Mouse (Mus musculus): ENCODE data around the gene Pik3c2a. TPM values are rescaled to one million over a fixed set of nuclear protein-coding genes. Genes with fewer than 3 reads are reported as not detected.
"Not testable (repeated sequence)": the region's sequence is repeated elsewhere in the genome, so short reads cannot be mapped to it uniquely, and the experiment has no call there.

Pik3c2a gene
- total RNA-seq, 2 experiments from 2014 or later = 25.6 to 26.2 TPM

DNA sequence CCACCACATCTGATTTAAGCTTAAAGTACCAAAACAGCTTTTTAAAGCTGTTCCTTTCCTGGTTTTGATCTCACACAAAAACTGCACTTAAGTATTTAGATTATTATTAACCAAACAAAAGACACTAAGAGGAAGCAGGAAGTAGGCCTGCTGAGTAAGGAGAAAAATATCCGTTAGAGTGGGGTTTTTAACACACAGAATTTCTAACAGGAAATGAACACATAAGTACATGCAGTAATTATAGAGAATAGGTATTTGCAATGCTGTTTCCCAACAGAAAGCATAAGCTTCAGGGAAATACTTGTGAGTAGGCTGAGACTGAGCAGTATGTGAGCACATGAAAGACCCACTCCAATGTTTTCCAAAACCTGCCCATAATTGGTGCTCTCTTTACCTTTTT, 33.8 kb downstream of the Pik3c2a start:
- DNase-seq (ENCODE audit: extremely low spot score in 1 of 2, low spot score in 1 of 2) = no peak

GRCm38 (mm10) chr7:116392329-116392728, 50.9 kb downstream of the Pik3c2a start:
- no peak for DNase-seq (ENCODE audit: extremely low spot score in 1 of 2, low spot score in 1 of 2)

GRCm38 (mm10) chr7:116387389-116387788, 55.9 kb downstream of the Pik3c2a start:
- not testable (repeated sequence) for DNase-seq (ENCODE audit: extremely low spot score in 1 of 2, low spot score in 1 of 2)

GRCm38 (mm10) chr7:116379181-116379580, 64.1 kb downstream of the Pik3c2a start:
- not testable (repeated sequence) for DNase-seq (ENCODE audit: extremely low spot score in 1 of 2, low spot score in 1 of 2)

DNA sequence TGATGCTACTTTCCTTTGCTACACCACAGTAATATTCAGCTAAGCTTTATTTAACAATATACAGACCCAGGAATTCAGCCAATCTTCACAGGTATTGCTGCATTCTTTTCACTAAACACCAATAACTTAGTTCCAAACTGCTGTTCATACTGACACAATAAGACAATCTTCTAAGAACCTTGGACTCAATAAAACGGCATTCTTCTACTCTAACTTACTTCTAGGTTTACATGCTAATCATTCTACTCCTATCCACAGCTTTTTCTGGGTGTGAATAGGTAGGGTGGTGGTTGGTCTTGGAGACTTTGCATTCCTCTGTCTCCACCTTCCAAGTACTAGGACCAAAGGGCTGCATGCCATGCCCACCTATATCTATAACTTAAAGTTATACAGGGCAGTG, 69.0 kb downstream of the Pik3c2a start:
- DNase-seq (ENCODE audit: extremely low spot score in 1 of 2, low spot score in 1 of 2) = no peak

GRCm38 (mm10) chr7:116336226-116336625, 107.0 kb downstream of the Pik3c2a start:
- DNase-seq (ENCODE audit: extremely low spot score in 1 of 2, low spot score in 1 of 2) = peak in 1 of 2 experiments; percentile 59

GRCm38 (mm10) chr7:116335133-116335532, 108.1 kb downstream of the Pik3c2a start:
- no peak for DNase-seq (ENCODE audit: extremely low spot score in 1 of 2, low spot score in 1 of 2)

GRCm38 (mm10) chr7:116334669-116335038, 108.6 kb downstream of the Pik3c2a start:
- no peak for DNase-seq (ENCODE audit: extremely low spot score in 1 of 2, low spot score in 1 of 2)

- peak; percentile 96 to 98 for DNase-seq (ENCODE audit: extremely low spot score in 1 of 2, low spot score in 1 of 2)
Observed at GRCm38 (mm10) chr7:116333713-116334668, 109.3 kb downstream of the Pik3c2a start, which contains the start of gene Rps13. TSS of gene Rps13 (minus strand) at chr7:116334195.

DNA sequence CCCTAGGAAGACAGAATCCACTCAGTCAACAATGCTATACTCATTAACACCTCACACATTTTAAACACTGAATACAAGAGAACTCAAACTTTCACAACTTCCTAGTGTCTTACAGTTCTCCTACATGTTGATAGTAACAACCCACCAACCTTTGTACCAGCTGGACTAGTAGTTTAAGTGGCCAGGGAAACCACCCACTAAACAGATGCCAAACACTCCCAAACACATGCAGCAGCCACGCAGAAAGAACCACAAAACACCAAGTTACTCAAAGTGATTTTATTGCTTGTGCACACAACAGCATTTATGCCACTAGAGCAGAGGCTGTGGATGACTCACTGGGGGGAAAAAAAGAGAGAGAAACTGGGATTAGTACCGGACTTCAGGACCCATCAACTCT, 112.0 kb downstream of the Pik3c2a start:
- DNase-seq (ENCODE audit: extremely low spot score in 1 of 2, low spot score in 1 of 2) = no peak

DNA sequence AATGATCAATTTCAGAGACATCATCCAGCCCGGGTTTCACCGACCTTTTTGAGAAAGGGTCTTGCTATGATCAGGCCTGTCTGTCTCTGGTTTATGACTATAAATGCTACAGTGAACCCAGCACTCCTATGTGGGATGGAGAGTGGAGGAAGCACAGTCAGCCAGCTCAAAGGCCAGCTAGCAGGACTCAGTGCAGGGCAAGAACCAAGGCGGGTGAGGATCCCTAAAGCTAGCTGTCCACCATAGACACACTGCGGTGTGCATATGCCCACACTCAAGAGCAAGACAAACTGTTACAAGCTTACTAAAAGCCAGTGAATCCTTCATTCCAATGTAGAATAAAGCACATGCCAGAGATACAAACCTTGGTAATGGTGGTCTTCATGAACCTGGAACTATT, 113.4 kb downstream of the Pik3c2a start:
- DNase-seq (ENCODE audit: extremely low spot score in 1 of 2, low spot score in 1 of 2) = no peak

DNA sequence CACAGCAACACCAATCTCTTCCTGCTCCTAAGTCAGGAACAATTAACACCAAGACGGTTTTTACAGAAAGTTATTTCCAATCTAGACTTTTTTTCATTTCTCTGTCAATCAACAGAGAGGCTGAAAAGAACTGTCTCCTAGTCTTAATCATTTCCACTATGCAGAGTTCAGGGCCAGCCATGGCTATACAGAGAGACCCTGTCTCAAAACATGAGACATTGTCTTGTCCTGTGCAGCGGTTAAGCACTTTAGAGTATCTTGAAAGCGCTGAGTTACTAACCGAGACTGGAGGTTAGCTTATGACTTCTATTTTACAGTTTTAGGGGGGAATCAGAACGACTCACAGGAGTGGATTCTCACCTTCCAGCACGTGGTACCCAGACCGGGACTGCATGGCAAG, 114.5 kb downstream of the Pik3c2a start:
- no peak for DNase-seq (ENCODE audit: extremely low spot score in 1 of 2, low spot score in 1 of 2)

DNA sequence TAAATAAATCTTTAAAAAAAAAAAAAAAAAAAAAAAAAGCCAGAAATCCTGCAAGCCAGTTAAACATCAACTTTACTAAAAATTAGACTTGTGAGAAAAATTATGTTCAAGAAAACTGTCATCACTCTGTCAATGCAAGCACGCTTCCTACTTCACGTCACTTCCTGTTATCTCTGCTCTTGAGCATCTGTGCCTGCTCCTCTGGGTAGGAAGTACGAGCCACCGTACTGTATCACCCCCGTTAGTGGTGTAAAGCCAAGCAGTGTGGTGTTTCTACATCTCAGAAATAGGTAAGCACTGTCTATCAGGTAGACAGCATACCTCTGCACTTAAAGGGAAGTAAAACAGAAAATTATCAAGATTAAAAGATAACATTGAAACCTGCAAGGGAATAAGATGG, 115.3 kb downstream of the Pik3c2a start:
- no peak for DNase-seq (ENCODE audit: extremely low spot score in 1 of 2, low spot score in 1 of 2)

GRCm38 (mm10) chr7:116323331-116323964, 119.8 kb downstream of the Pik3c2a start:
- DNase-seq (ENCODE audit: extremely low spot score in 1 of 2, low spot score in 1 of 2) = peak; percentile 40 to 66

DNA sequence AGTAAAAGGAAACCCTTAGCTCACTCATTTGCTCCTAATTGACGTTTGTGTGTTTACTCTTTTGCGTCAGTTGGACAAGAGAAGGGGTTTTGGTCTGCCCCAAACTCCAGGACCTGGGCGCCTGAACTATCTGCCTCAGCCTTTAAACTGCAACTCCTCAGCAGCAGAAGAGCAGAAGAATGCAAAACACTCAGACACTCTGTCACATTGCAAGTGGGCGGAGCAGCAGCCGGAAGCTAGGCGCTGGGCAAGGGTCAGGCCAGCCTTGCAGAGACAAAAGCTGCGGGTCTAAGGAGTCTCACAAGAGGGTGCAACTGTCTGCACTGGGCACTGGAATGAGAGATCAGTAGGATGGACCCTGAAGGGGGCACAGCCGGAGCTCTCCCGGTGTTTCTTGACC, 133.8 kb downstream of the Pik3c2a start:
- DNase-seq (ENCODE audit: extremely low spot score in 1 of 2, low spot score in 1 of 2) = no peak

- no peak for DNase-seq (ENCODE audit: extremely low spot score in 1 of 2, low spot score in 1 of 2)
Observed at GRCm38 (mm10) chr7:116308632-116308991, 134.6 kb downstream of the Pik3c2a start.

GRCm38 (mm10) chr7:116307871-116308631, 135.2 kb downstream of the Pik3c2a start, which contains the start of gene Plekha7:
TSS of gene Plekha7 (minus strand) at chr7:116308376.
- DNase-seq (ENCODE audit: extremely low spot score in 1 of 2, low spot score in 1 of 2) = no peak

- peak in 1 of 2 experiments; percentile 37 for DNase-seq (ENCODE audit: extremely low spot score in 1 of 2, low spot score in 1 of 2)
Observed at GRCm38 (mm10) chr7:116307099-116307870, 136.0 kb downstream of the Pik3c2a start.

GRCm38 (mm10) chr7:116306601-116307000, 136.6 kb downstream of the Pik3c2a start:
- DNase-seq (ENCODE audit: extremely low spot score in 1 of 2, low spot score in 1 of 2) = no peak
